Mouse (Mus musculus) lung, postnatal 0 days (tissue): ENCODE data around the gene Npw. TPM values are rescaled to one million over a fixed set of nuclear protein-coding genes. Genes with fewer than 3 reads are reported as not detected.
"Not testable (repeated sequence)": the region's sequence is repeated elsewhere in the genome, so short reads cannot be mapped to it uniquely, and the experiment has no call there.

Source experiments
- ATAC-seq: fragments of 200-750 bp; cut with Nextera tagmentation; 2 replicates; pipeline ENCODE4 v1.8.0; 2017; ENCODE audit warnings: moderate library complexity
- DNase-seq: peaks from one replicate; pipeline ENCODE4 v3.0.0-alpha.2; 2016; ENCODE audit warnings: low spot score
- H3K27ac ChIP-seq: fragments of 300-500 bp; sonication (generic); 2 replicates; pipeline ENCODE4 v1.5.1; 2014; ENCODE audit warnings: antibody characterized with exemption, mild to moderate bottlenecking, low read length, mixed read lengths
- H3K27me3 ChIP-seq: fragments of 300-500 bp; sonication (generic); replicated peaks from 2 replicates; pipeline ENCODE4 v1.6.1; 2014; ENCODE audit warnings: low read length, mixed read lengths; ENCODE audit not compliant: insufficient read depth
- H3K36me3 ChIP-seq: fragments of 300-500 bp; sonication (generic); 2 replicates; pipeline ENCODE4 v1.6.1; 2014; ENCODE audit warnings: low read length, mixed read lengths; ENCODE audit not compliant: insufficient read depth
- H3K4me1 ChIP-seq: fragments of 300-500 bp; sonication (generic); 2 replicates; pipeline ENCODE4 v1.6.1; 2014; ENCODE audit warnings: antibody characterized with exemption, low read depth, low read length, mixed read lengths; ENCODE audit not compliant: insufficient read depth
- H3K4me2 ChIP-seq: fragments of 300-500 bp; sonication (generic); replicated peaks from 2 replicates; pipeline ENCODE4 v1.6.1; 2014; ENCODE audit warnings: low read depth, mild to moderate bottlenecking, low read length, moderate library complexity, mixed read lengths
- H3K4me3 ChIP-seq: fragments of 300-500 bp; sonication (generic); 2 replicates; pipeline ENCODE4 v1.5.1; 2014; ENCODE audit warnings: low read depth, low read length
- H3K9ac ChIP-seq: fragments of 300-500 bp; sonication (generic); replicated peaks from 2 replicates; pipeline ENCODE4 v1.6.1; 2014; ENCODE audit warnings: low read depth, mild to moderate bottlenecking
- H3K9me3 ChIP-seq: fragments of 300-500 bp; sonication (generic); 2 replicates; pipeline ENCODE4 v1.6.1; 2016; ENCODE audit warnings: low read length, mixed read lengths
- CTCF ChIP-seq: IDR thresholded peaks from 2 replicates; pipeline ENCODE4 v1.5.1; 2016; ENCODE audit warnings: antibody characterized with exemption, mild to moderate bottlenecking
- EP300 ChIP-seq: IDR thresholded peaks from 2 replicates; pipeline ENCODE4 v1.6.1; 2016; ENCODE audit warnings: antibody characterized with exemption, mild to moderate bottlenecking, control low read depth
- WGBS: fragments of 180-500 bp; shearing (Covaris S2); extraction: QIAGEN DNeasy Blood & Tissue Kit; methylation state at CpG from one replicate; pipeline ENCODE4 v1.1.7; 2014; 5-methylcytosine and 5-hydroxymethylcytosine counted together
- polyA plus RNA-seq: library from polyadenylated mRNA; unstranded; fragments of >200 nt; fragmentation: Nextera tagmentation; extraction: Ambion mirVana; gene quantifications from 2 replicates; pipeline ENCODE4 v1.2.1, GENCODE M21; 2015

Npw gene
- polyA plus RNA-seq, 1 experiment from 2014 or later, result 10.3 TPM

- H3K4me3 ChIP-seq, result no peak overlapping the region
- H3K9ac ChIP-seq, result no peak overlapping the region
- H3K9me3 ChIP-seq, result no peaks in the 10 kb centered on the region
- 23% methylated on average over 6 of the region's 6 CpGs for WGBS
- no peaks in the 10 kb centered on the region for H3K36me3 ChIP-seq
- H3K27me3 ChIP-seq, result no peaks in the 10 kb centered on the region
- TF ChIP-seq CTCF (peak; percentile 88), EP300 (no peak)
- no peak overlapping the region for H3K4me2 ChIP-seq
- no peak overlapping the region for H3K27ac ChIP-seq
- ATAC-seq (peak; percentile 39), DNase-seq (peak; percentile 93)
- peaks cover 17% of the 10 kb centered on the region; the same call in 1 of the 2 replicates for H3K4me1 ChIP-seq
Measured at GRCm38 (mm10) chr17:24667416-24667815, 9.2 kb upstream of the Npw start.

DNA sequence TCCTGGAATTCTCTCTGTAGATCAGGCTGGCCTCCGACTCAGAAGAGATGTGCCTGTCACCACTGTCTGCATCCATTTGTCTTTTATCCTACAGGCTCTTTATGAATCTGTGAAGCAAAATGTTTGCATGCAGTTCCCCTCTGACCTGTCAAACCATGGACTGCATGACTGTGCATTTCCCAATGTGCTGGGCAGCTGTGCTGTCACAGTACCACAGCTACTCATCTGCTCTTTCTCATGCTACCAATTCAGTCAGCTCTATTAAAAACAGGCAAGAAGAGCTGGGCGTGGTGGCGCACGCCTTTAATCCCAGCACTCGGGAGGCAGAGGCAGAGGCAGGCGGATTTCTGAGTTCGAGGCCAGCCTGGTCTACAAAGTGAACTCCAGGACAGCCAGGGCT lies 8.8 kb upstream of the Npw start:
- not testable (repeated sequence) for H3K9me3 ChIP-seq, H3K4me2 ChIP-seq, H3K27me3 ChIP-seq, H3K36me3 ChIP-seq, DNase-seq, H3K27ac ChIP-seq, H3K9ac ChIP-seq, ATAC-seq, H3K4me3 ChIP-seq
- H3K4me1 ChIP-seq, result peaks cover 17% of the 10 kb centered on the region; the same call in 1 of the 2 replicates
- 66% methylated on average over 7 of the region's 7 CpGs for WGBS

DNA sequence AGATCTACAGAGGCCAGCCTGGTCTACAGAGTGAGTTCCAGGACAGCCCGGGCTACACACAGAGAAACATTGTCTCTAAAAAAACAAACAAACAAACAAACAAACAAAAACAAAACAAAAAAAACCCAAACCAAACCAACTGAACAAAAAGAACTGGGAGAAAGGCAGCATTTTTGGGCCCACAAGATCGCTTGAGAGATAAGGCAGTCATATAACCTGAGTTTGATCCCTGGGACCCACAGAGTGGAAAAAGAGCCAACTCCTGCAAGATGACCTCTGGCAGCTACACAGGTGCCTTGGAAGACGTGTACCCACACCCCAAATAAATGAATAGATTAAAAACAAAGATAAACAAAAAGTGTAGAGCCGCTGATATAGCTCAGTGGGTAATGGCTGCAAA lies 3.3 kb downstream of the Npw start:
- no peaks in the 10 kb centered on the region for H3K36me3 ChIP-seq
- no peak overlapping the region for H3K4me3 ChIP-seq
- H3K9ac ChIP-seq, result no peak overlapping the region
- peaks cover 6% of the 10 kb centered on the region; the same call in 1 of the 2 replicates for H3K27me3 ChIP-seq
- no peak overlapping the region for H3K4me2 ChIP-seq
- no peaks in the 10 kb centered on the region for H3K9me3 ChIP-seq
- TF ChIP-seq CTCF (no peak), EP300 (no peak)
- no peak overlapping the region for H3K27ac ChIP-seq
- DNase-seq, result no peak
- WGBS, result 63% methylated on average over 4 of the region's 4 CpGs
- peaks cover 17% of the 10 kb centered on the region for H3K4me1 ChIP-seq
- no peak for ATAC-seq

GRCm38 (mm10) chr17:24653967-24654710 lies 4.1 kb downstream of the Npw start:
- TF ChIP-seq EP300 (0 out of 2 replicates have a peak, but pooled peaks have one; percentile 28), CTCF (peak; percentile 98)
- peak; percentile 75 for ATAC-seq
- Histone ChIP-seq H3K4me1 (peaks cover 17% of the 10 kb centered on the region), H3K4me3 (no peak overlapping the region), H3K27ac (0 out of 2 replicates have a peak overlapping the region, but pooled peaks have one; percentile 60), H3K36me3 (no peaks in the 10 kb centered on the region), H3K9me3 (no peaks in the 10 kb centered on the region), H3K9ac (no peak overlapping the region), H3K27me3 (peaks cover 6% of the 10 kb centered on the region; the same call in 1 of the 2 replicates), H3K4me2 (peak overlapping the region; percentile 42)
- DNase-seq, result peak; percentile 95
- WGBS, result 5% methylated on average over 18 of the region's 19 CpGs

GRCm38 (mm10) chr17:24651835-24652234 lies 6.4 kb downstream of the Npw start:
- DNase-seq, result no peak
- H3K4me2 ChIP-seq, result no peak overlapping the region
- H3K9me3 ChIP-seq, result no peaks in the 10 kb centered on the region
- peaks cover 4% of the 10 kb centered on the region; the same call in 1 of the 2 replicates for H3K36me3 ChIP-seq
- WGBS, result 43% methylated on average over 3 of the region's 3 CpGs
- no peaks in the 10 kb centered on the region for H3K27me3 ChIP-seq
- H3K9ac ChIP-seq, result no peak overlapping the region
- TF ChIP-seq EP300 (no peak), CTCF (no peak)
- H3K4me1 ChIP-seq, result peaks cover 17% of the 10 kb centered on the region; the same call in 1 of the 2 replicates
- H3K4me3 ChIP-seq, result no peak overlapping the region
- H3K27ac ChIP-seq, result no peak overlapping the region
- no peak for ATAC-seq

- Histone ChIP-seq H3K4me2 (peak overlapping the region; percentile 95), H3K9ac (peak overlapping the region; percentile 74; the same call in 1 of the 2 replicates)
Measured at GRCm38 (mm10) chr17:24650766-24651165, 7.5 kb downstream of the Npw start.

More at GRCm38 (mm10) chr17:24650766-24651165, 7.5 kb downstream of the Npw start:
- H3K4me1 ChIP-seq, result peaks cover 17% of the 10 kb centered on the region; the same call in 1 of the 2 replicates
- peak overlapping the region; percentile 87 for H3K27ac ChIP-seq
- H3K4me3 ChIP-seq, result peak overlapping the region; percentile 90; the same call in 1 of the 2 replicates
- 66% methylated on average over 4 of the region's 4 CpGs for WGBS
- no peak for DNase-seq
- no peaks in the 10 kb centered on the region for H3K27me3 ChIP-seq
- no peaks in the 10 kb centered on the region for H3K9me3 ChIP-seq
- H3K36me3 ChIP-seq, result peaks cover 8% of the 10 kb centered on the region; the same call in 1 of the 2 replicates
- ATAC-seq, result no peak
- TF ChIP-seq EP300, result peak; percentile 42; the same call in 1 of the 2 replicates
- no peak for TF ChIP-seq CTCF
